Mouse (Mus musculus) embryonic facial prominence, embryonic 12.5 days (tissue): ENCODE measurements around the gene Ccer2. TPM values are rescaled to one million over a fixed set of nuclear protein-coding genes. Genes with fewer than 3 reads are reported as not detected.

Experiments
- ATAC-seq: fragments of 200-750 bp; cut with Nextera tagmentation; 2 replicates; pipeline ENCODE4 v1.8.0; 2017; ENCODE audit not compliant: insufficient number of reproducible peaks, insufficient read depth, low FRiP score, low TSS enrichment
- H3K27ac ChIP-seq: fragments of 300-500 bp; sonication (generic); 2 replicates; pipeline ENCODE4 v1.5.1; 2016; ENCODE audit warnings: mild to moderate bottlenecking
- H3K27me3 ChIP-seq: fragments of 300-500 bp; sonication (generic); 2 replicates; pipeline ENCODE4 v1.6.1; 2016; ENCODE audit warnings: mild to moderate bottlenecking, moderate library complexity
- H3K36me3 ChIP-seq: fragments of 300-500 bp; sonication (generic); 2 replicates; pipeline ENCODE4 v1.6.1; 2016; ENCODE audit warnings: mild to moderate bottlenecking
- H3K4me1 ChIP-seq: fragments of 300-500 bp; sonication (generic); 2 replicates; pipeline ENCODE4 v1.6.1; 2016
- H3K4me2 ChIP-seq: fragments of 300-500 bp; sonication (generic); replicated peaks from 2 replicates; pipeline ENCODE4 v1.6.1; 2016; ENCODE audit warnings: mild to moderate bottlenecking, moderate library complexity
- H3K4me3 ChIP-seq: fragments of 300-500 bp; sonication (generic); 2 replicates; pipeline ENCODE4 v1.5.1; 2016; ENCODE audit warnings: mild to moderate bottlenecking
- H3K9ac ChIP-seq: fragments of 300-500 bp; sonication (generic); 2 replicates; pipeline ENCODE4 v1.6.1; 2016; ENCODE audit warnings: mild to moderate bottlenecking, moderate library complexity
- H3K9me3 ChIP-seq: fragments of 300-500 bp; sonication (generic); 2 replicates; pipeline ENCODE4 v1.6.1; 2016; ENCODE audit warnings: mild to moderate bottlenecking, moderate library complexity
- WGBS: fragments of 180-500 bp; shearing (Covaris S2); methylation state at CpG from one replicate; pipeline ENCODE4 v1.1.7; 2016; 5-methylcytosine and 5-hydroxymethylcytosine counted together
- polyA plus RNA-seq: library from polyadenylated mRNA; unstranded; fragments of >200 nt; fragmentation: Nextera tagmentation; extraction: Ambion mirVana; gene quantifications from 2 replicates; pipeline ENCODE4 v1.2.1, GENCODE M21; 2016

Gene Ccer2
- polyA plus RNA-seq, 1 experiment from 2014 or later = 5.0 TPM

DNA sequence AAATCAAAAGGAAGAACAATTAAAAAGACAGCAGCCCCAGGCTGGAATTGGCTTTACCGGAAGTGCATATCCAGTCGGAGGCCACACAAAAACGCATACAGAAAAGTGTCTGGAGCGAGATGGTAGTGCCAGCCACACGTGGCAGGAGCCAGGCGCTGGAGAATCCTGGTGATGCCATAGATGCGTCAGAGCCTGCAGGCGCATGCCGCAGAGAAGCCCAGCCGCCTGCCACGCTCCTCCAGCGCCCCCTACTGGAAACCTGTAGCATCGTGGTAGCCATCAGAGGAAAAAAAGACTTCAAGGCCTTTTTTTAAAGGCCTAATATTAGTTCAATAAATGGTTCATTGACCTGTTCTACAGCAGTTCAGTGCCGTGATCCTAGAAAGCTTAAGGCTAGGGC is 29.4 kb upstream of the Ccer2 start:
- H3K9me3 ChIP-seq = no peaks in the 10 kb centered on the region
- no peaks in the 10 kb centered on the region for H3K4me1 ChIP-seq
- no peak for ATAC-seq
- 0 out of 2 replicates have a peak overlapping the region, but pooled peaks have one; percentile 5 for H3K4me2 ChIP-seq
- peaks cover 4% of the 10 kb centered on the region; the same call in 1 of the 2 replicates for H3K36me3 ChIP-seq
- WGBS = 9% methylated on average over 14 of the region's 14 CpGs
- no peak overlapping the region for H3K27ac ChIP-seq
- H3K9ac ChIP-seq = no peak overlapping the region
- H3K4me3 ChIP-seq = no peak overlapping the region
- H3K27me3 ChIP-seq = no peaks in the 10 kb centered on the region

DNA sequence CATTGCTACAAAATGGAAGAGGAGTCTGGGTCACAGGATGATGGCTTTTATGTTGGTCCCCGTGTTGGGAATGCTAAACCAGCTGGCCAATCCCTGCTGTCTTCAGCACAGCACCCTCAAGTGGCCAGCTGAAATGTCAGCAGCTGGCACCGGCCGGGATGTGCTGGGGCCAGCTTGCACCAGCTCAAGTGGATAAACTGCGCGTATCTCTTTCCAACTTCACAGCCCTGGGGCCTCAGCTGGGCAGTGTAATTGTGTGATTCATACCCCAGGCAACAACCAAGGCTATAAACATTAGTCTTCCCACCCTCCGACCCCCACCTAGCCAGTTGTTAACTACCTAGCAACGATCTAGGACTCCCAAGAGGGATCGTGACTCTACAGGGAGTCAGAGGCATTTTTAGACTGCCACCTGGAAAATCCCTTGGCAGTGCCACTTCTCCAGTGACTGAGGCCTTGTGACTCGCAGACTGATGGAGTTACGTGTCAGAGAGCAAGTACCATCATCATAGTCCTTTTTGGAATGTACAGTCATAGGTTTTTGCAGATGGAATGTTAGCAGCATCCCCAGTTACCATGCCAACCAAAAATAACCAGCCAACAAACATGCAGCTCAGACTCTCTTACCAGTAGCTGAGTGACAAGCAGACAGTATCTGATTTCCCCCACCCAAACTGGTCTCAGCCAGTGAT is 28.2 kb upstream of the Ccer2 start:
- Histone ChIP-seq H3K9ac (no peak overlapping the region), H3K4me3 (no peak overlapping the region), H3K9me3 (no peaks in the 10 kb centered on the region), H3K36me3 (peaks cover 4% of the 10 kb centered on the region; the same call in 1 of the 2 replicates), H3K27ac (no peak overlapping the region), H3K27me3 (no peaks in the 10 kb centered on the region), H3K4me2 (no peak overlapping the region), H3K4me1 (peaks cover 6% of the 10 kb centered on the region)
- ATAC-seq = no peak
- 60% methylated on average over 10 of the region's 10 CpGs for WGBS

DNA sequence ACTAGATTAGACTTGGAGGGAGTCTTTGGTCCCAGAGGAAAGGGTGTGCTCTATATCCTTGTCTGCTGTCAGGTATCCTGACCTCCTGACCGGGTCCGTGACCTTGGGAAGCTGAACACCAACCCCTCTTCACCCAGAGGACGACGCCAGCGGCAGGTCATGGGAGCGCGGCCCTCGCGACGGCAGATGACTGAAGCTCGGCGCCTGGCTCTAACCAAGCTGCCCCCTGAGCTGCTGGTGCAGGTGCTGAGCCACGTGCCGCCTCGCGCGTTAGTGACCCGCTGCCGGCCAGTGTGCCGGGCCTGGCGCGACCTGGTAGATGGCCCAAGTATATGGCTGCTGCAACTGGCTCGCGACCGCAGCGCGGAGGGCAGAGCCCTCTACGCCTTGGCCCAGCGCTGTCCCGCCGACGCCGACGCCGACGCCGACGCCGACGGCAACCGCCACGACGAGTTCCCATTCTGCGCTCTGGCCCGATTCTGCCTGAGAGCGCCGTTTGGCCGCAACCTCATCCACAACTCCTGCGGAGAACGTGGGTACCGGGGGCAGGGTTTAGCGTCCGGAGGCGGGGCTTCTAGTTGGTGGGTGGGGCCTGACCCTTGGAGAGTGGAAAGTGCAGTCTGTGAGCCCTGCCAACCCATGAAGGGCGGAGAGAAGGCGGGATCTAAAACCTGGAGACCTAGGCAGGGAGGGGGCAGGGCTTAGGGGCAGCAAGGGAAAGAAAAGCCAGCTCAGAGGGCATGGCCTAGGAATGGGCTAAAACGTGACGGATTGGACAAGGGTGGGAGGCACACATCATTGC is 23.4 kb upstream of the Ccer2 start:
- Histone ChIP-seq H3K4me1 (peaks cover 12% of the 10 kb centered on the region), H3K36me3 (peaks cover 20% of the 10 kb centered on the region; the same call in 1 of the 2 replicates), H3K4me3 (peak overlapping the region; percentile 44), H3K27me3 (no peaks in the 10 kb centered on the region), H3K4me2 (peak overlapping the region; percentile 75), H3K27ac (no peak overlapping the region), H3K9ac (peak overlapping the region; percentile 54), H3K9me3 (no peaks in the 10 kb centered on the region)
- 2% methylated on average over 58 of the region's 58 CpGs for WGBS
- ATAC-seq = peak; percentile 71

DNA sequence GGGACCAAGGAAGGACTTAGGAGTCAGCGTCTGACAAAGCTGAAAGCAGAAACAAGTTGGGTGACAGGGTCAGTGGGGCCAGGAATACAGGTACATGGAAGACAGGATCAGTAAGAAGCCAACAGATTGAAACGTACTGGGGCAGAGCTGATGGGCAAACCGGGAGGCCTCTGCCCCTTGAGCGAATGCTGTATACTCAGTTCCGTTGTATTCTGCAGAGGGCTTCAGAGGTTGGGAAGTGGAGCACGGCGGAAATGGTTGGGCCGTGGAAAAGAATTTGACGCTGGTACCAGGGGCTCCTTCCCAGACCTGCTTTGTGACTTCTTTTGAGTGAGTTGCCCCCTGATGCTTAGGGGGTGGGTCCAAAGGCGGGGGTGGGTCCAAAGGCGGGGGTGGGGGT is 22.8 kb upstream of the Ccer2 start:
- H3K9ac ChIP-seq = peak overlapping the region; percentile 54
- 10% methylated on average over 11 of the region's 11 CpGs for WGBS

DNA sequence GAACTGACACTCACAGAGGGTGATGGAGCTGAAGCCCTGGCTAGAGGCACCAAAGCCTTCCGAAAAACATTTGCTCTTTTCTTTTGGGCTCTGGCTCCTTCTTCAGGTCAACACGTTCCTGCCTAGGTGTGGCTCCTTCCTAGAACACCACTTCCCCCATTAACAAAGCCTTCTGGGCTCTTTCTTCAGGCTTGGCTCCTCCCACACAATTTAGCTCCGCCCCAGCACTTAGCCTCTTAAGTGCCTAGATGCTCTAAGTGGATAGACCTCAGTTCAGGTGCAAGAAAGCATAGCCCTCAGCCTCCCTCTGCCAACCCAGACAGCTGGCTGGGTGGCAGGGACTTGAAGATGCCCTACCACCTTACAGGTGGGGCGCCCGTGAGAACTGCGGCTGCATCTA is 20.3 kb upstream of the Ccer2 start:
- peaks cover 14% of the 10 kb centered on the region for H3K4me1 ChIP-seq
- WGBS = 80% methylated on average over 6 of the region's 6 CpGs
- no peak overlapping the region for H3K27ac ChIP-seq
- no peak for ATAC-seq
- H3K9me3 ChIP-seq = no peaks in the 10 kb centered on the region
- H3K4me2 ChIP-seq = no peak overlapping the region
- H3K4me3 ChIP-seq = no peak overlapping the region
- peaks cover 44% of the 10 kb centered on the region for H3K36me3 ChIP-seq
- no peaks in the 10 kb centered on the region for H3K27me3 ChIP-seq
- H3K9ac ChIP-seq = no peak overlapping the region

More for the DNA sequence above, 22.8 kb upstream of the Ccer2 start:
- Histone ChIP-seq H3K27ac (no peak overlapping the region), H3K4me1 (peaks cover 12% of the 10 kb centered on the region), H3K9me3 (no peaks in the 10 kb centered on the region), H3K4me2 (peak overlapping the region; percentile 75), H3K36me3 (peaks cover 26% of the 10 kb centered on the region), H3K27me3 (no peaks in the 10 kb centered on the region), H3K4me3 (peak overlapping the region; percentile 44)
- no peak for ATAC-seq

DNA sequence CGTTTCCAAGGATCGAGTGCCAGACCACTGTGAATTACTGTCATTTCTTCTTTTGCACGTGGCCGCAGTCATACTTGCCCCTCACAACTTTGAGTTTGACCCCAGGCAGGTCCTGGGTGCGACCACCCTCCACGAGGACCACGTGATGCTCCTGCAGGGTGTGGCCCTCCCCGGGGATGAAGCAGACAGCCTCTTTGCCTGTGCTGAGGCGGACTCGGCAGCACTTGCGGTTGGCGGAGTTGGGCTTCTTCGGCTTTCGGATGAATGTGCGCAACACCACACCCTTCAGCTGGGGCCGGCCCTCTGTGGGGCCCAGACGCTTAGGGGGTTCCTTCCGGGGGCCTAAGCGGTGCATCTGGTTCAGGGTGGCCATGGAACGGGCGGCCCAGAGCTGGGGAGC is 16.1 kb upstream of the Ccer2 start:
- H3K27ac ChIP-seq = no peak overlapping the region
- 0 out of 2 replicates have a peak overlapping the region, but pooled peaks have one; percentile 7 for H3K4me3 ChIP-seq
- H3K4me1 ChIP-seq = peaks cover 8% of the 10 kb centered on the region
- no peaks in the 10 kb centered on the region for H3K27me3 ChIP-seq
- H3K36me3 ChIP-seq = peaks cover 44% of the 10 kb centered on the region
- H3K9ac ChIP-seq = peak overlapping the region; percentile 33
- no peak overlapping the region for H3K4me2 ChIP-seq
- no peaks in the 10 kb centered on the region for H3K9me3 ChIP-seq
- WGBS = 97% methylated on average over 21 of the region's 21 CpGs
- ATAC-seq = no peak

DNA sequence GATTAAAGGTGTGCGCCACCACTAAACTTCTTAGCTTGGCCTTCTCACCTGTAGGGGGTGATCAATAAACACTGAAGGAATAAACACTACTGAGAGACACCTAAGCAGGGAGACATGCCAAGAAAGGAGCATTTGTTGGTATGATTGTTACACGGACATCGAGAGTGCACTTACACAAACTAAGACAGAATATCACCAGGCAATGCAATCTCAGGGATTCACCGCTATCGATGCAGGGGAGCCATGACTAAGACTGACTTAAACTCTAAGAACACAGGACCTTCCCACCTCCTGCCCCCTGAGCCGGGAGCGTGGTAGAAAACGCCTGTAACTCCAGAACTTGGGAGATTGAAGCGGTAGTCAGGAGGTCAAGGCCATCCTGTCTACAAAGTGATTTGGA is 15.0 kb upstream of the Ccer2 start:
- no peak for ATAC-seq
- no peaks in the 10 kb centered on the region for H3K9me3 ChIP-seq
- H3K4me3 ChIP-seq = peak overlapping the region; percentile 62
- H3K27me3 ChIP-seq = no peaks in the 10 kb centered on the region
- H3K27ac ChIP-seq = peak overlapping the region; percentile 57; the same call in 1 of the 2 replicates
- WGBS = 36% methylated on average over 9 of the region's 9 CpGs
- H3K4me2 ChIP-seq = peak overlapping the region; percentile 92
- peaks cover 8% of the 10 kb centered on the region for H3K4me1 ChIP-seq
- peaks cover 49% of the 10 kb centered on the region for H3K36me3 ChIP-seq
- H3K9ac ChIP-seq = peak overlapping the region; percentile 81

DNA sequence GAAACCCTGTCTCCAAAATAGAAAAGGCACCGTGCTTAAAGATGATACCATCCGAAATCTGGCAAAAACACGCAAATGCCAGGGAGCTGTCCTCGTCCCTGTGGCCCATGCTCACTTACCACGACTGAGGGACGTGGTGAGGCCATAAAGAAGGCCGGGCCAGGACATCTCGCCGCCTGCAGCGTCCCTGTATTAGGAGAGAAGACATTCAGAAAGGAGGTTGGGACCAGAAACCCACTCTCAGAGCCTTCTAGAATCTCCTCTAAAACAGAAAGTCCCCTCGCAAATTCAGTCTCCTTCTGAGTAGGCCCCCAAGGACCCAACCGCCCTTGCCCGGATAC is 14.6 kb upstream of the Ccer2 start:
- H3K9ac ChIP-seq = peak overlapping the region; percentile 81
- ATAC-seq = no peak
- peaks cover 8% of the 10 kb centered on the region for H3K4me1 ChIP-seq
- peak overlapping the region; percentile 92 for H3K4me2 ChIP-seq
- H3K9me3 ChIP-seq = no peaks in the 10 kb centered on the region
- 1% methylated on average over 13 of the region's 13 CpGs for WGBS
- peak overlapping the region; percentile 62 for H3K4me3 ChIP-seq
- H3K27me3 ChIP-seq = no peaks in the 10 kb centered on the region
- H3K36me3 ChIP-seq = peaks cover 50% of the 10 kb centered on the region
- peak overlapping the region; percentile 57; the same call in 1 of the 2 replicates for H3K27ac ChIP-seq

DNA sequence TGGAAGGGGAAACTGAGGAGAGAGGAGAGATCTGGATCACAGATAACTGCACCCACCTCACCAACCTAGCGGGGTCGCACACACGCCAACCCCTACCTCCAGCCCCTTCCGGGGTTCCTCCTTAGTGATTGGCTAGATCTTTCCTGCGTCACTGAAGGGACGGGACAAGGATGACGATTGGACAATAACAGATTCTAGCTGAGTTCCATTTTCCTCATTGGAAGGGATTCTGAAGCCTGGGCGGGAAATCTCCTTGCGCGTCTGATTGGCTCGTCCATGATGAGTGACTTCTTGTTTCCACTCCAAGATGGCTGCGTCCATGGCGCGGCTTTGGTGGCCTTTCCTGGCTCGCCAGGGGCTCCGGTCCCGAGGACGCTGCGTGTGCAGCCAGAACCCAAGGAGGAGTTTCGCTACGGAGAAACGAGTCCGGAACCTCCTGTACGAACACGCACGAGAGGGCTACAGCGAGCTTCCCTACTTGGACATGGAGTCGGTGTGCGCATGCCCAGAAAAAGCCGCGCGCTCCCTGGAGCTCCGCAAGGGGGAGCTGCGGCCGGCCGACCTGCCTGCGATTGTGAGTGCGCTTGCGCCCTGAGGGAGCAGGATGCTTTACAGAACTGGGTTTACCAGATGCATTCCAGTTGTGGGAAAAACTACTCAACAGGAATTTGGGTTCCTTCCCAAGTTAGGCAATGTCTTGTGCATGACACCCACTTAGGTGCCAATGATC is 14.1 kb upstream of the Ccer2 start, which contains the start of the genes Mrps12 and Sars2:
Gene Mrps12 (minus strand): TSS at position 112 of the 730 bp plus-strand sequence.
Gene Sars2 (plus strand): TSS at position 284 of the 730 bp plus-strand sequence.
- ATAC-seq = peak; percentile 95
- under 1% methylated on average over 39 of the region's 39 CpGs for WGBS

DNA sequence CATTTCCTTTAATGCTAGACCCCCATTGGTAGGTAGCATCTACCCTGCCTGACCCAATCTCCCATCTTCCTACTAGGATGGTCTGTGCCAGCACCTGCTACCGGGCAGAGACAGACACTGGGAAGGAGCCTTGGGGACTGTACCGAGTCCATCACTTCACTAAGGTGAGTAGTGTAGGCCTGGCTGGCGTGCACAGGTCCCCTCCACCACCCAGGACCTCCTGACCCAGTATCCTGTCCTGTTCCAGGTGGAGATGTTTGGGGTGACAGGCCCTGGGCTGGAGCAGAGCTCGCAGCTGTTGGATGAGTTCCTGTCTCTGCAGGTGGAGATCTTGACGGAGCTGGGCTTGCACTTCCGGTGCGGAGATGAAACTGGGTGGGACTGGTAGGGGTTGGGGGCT is 6.0 kb upstream of the Ccer2 start:
- Histone ChIP-seq H3K27ac (no peak overlapping the region), H3K9me3 (no peaks in the 10 kb centered on the region), H3K27me3 (no peaks in the 10 kb centered on the region), H3K4me2 (no peak overlapping the region), H3K4me1 (0 out of 2 replicates have a peak, but pooled peaks cover 4% of the 10 kb centered on the region), H3K36me3 (peaks cover 54% of the 10 kb centered on the region), H3K9ac (no peak overlapping the region), H3K4me3 (no peak overlapping the region)
- no peak for ATAC-seq
- 94% methylated on average over 7 of the region's 7 CpGs for WGBS

More for the DNA sequence above, 14.1 kb upstream of the Ccer2 start, which contains the start of the genes Mrps12 and Sars2:
- Histone ChIP-seq H3K27me3 (no peaks in the 10 kb centered on the region), H3K4me2 (peak within 1 kb of the TSS; percentile 92), H3K36me3 (peaks cover 50% of the 10 kb centered on the region), H3K27ac (peak within 1 kb of the TSS; percentile 80), H3K4me1 (peaks cover 8% of the 10 kb centered on the region), H3K9ac (peak within 1 kb of the TSS; percentile 81), H3K4me3 (peak within 1 kb of the TSS; percentile 62), H3K9me3 (no peaks in the 10 kb centered on the region)

DNA sequence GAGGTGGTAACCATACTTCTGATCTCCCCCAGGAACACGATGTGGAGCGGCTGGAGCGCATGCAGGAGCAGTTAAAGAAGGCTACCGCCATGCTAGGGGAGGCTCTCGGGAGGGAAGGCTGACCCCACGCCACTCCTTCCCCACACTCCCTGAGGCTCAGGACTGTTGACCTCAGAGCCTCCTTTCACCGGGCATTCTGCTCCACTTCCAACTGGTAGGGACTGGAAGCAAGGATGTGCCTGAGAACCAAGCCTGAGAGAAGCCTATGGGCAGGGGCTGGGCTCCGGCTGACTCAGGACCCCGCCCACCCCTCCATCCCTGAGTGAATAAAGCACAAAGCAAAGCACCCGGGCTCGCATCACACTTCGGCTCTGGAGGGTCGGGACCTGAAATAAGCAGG is 2.6 kb downstream of the Ccer2 start:
- Histone ChIP-seq H3K4me2 (no peak overlapping the region), H3K9ac (no peak overlapping the region), H3K4me3 (no peak overlapping the region), H3K4me1 (peaks cover 6% of the 10 kb centered on the region; the same call in 1 of the 2 replicates), H3K27me3 (peaks cover 18% of the 10 kb centered on the region), H3K36me3 (peaks cover 43% of the 10 kb centered on the region), H3K27ac (no peak overlapping the region), H3K9me3 (no peaks in the 10 kb centered on the region)
- ATAC-seq = no peak
- WGBS = 82% methylated on average over 13 of the region's 13 CpGs
